Mouse (Mus musculus) spleen, postnatal 14 days (tissue): ENCODE results near the gene Recql.
A peak's percentile ranks its signal among the peaks of the same experiment; 100 is the strongest.

Source experiments
- DNase-seq, 2 experiments: peaks; one replicate each; pipeline ENCODE4 v3.0.0; 2021 to 2022; ENCODE audit warnings: low spot score in 2 of 2

Gene Recql

DNA sequence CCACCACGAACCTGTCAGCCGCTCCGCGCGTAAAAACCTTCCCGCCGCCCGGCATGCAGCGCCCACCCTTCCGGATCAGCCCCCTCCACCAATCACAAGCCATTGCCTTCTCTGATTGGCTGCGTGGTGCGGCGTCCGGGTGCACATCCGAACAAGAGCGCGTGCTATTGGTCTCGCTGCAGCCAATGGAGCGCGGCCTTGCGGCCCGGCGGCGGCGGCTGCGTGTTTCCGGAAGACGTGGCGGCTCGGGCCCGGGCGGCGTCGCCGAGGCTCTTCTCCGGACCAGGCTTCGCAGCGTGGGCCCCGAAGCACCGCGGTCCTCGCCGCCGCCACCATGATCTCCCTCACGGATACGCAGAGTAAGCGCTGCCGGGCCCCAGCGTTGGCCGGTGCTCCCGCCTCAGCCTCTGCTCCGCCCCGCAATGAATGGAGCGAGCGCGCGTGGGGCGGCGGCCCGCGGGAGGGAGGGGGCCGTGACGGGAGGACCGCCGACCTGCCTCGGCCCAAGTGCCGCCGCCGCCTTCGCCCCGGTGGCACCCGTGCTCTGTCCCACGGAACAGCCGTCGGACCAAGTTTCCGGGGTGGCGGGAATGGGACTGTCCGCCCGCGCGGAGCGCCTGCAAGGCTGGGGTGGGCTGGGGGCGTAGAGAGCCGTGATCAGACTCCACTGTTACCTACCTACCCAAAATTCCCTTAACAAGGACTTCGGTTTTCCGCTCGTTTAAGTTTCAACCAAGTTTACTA lies at the start of gene Recql, which contains the start of gene Golt1b:
TSS of gene Recql (minus strand) at position 77 of the 744 bp plus-strand sequence.
TSS of gene Golt1b (plus strand) at position 211 of the 744 bp plus-strand sequence.
- DNase-seq: peak; percentile 94 to 95

DNA sequence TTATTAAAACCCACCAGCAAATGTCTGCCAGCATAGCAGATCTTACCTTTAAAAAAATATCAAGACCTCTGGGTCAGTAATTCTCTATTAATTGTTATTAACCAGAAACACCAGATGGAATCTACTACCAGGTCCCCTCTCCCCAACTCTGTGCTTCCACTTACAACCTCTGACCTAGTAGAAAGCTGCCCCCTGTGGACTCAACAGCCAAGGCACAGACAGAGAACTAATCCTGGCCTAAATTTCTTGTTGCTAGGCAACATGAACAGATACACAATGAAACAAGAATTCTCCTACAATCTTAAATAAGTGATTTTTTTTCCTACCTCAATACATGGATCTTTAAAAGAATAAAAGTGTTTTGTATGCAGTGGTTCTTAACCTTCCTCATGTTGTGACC lies 42.2 kb upstream of the Recql start:
- no peak for DNase-seq

DNA sequence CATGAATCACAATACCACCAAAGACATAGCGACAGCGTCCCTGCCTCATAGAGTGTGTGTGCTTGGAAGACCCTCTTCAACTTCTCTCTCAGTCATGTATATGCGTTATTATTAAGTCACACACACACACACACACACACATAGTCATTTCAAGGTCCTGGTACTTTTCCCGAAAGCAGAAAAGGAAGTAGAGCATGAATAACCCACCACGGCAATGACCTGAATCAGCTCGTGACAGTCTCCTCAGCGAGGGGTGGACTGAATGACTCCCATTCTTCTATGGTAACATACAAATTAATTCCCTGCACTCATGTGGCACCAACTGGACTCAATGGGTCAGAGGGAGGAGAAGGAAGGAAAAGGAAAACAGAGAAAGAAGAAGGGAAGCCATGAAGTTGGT lies 38.1 kb upstream of the Recql start:
- DNase-seq: no peak

DNA sequence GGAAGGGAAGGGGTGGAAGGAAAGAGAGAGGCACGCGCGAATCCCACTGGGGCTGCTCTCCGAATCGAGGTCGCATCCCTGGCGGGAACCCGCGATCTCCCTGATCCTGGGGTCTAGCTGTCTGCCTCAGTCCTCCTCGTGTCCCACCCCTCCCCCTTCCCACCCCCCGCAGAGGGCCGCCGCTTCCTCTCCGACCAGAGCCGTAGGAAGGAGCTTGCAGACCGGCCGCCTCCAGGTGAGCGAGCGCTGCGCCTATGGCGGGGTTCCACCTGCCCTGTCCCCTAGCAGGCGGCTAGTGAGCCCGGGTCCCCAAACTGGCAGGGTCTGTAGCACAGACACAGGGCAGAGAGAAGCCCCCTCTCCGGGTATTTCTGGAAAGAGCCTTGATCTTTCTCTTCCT lies 27.7 kb upstream of the Recql start:
- DNase-seq: no peak

DNA sequence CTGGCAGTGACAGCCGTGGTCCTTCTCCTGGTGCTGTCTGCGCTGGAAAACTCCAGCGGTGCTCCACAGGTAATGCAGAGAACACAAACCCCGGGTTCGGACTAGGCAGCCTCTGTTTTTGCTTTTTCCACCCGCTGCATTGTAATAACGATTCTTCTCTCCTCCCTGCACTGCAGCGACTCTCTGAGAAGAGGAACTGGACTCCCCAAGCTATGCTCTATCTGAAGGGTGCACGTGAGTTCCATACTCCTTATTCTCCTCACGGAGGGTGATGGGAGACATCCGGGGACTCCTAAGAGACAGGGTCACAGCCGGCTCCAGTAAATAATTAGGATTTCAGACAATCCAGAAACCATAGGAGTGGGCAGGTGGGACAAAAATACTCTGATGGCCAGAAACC lies 27.0 kb upstream of the Recql start:
- DNase-seq: no peak

DNA sequence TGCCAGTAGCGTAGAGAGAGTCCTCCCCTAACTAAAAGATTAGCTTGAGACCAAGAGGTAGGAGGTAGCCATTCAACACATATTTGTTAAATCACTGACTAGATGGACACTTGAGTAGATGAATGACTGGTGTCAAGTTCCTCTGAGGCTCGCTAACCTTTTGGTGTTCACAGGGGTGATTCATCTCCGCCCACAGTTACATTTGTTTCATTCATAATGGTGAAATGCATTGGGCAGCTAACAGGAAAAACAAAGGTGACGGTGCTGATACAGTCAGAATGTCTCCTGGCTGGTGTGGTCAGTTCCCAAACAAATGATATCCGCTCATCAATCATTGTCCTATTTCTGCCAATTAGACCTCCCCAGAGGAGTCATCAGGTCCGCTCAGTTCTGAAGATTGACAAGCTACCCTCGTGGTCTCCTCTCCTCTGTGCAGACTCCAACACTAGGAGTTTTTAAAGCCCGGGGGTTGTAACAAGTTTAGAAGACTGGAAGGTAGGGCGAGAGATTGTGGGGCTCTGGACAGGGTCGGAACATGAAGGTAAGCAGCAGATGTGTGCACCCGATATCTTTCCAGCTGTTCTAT lies 26.1 kb upstream of the Recql start, which contains the start of gene Spx:
TSS of gene Spx (plus strand) at position 536 of the 586 bp plus-strand sequence.
- DNase-seq: no peak

DNA sequence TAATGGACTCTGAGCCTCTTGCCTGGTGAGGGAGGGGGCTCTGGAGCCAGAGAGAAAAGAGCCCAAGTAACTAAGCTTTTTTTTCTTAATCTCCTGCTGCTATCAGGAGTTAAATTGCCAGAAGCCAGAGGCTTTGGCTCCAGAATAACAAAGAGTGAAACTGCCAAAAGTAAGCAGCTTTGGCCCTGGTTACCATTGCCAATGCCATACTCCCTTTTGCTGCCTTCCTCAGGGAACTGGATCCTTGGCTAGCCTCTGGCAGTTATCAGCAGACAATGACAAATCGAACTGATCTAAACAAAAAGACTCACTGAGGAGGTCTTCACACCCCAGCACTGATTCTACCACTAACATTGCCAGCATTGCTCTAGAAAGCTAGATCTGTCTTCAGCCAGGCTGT lies 24.3 kb upstream of the Recql start:
- DNase-seq: no peak

DNA sequence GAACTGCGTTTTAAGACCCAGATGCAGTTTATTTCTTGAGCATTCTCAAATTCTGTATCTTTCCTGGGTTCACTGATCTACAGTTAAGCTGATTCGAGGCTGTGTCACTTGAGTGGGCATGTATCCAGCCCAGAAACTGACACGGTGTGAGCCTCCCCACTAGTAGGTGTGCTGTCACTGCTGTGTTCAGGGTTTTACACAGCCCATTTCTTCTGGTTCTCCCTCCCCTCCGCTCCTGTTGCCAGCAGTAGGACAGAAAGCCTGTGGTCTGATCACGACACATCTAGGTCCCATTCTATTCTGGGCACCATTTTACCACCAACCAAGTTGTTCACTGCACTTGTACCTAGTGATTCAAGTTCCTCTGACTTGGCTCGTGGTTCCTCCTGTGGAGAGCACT lies 8.9 kb upstream of the Recql start:
- no peak for DNase-seq

DNA sequence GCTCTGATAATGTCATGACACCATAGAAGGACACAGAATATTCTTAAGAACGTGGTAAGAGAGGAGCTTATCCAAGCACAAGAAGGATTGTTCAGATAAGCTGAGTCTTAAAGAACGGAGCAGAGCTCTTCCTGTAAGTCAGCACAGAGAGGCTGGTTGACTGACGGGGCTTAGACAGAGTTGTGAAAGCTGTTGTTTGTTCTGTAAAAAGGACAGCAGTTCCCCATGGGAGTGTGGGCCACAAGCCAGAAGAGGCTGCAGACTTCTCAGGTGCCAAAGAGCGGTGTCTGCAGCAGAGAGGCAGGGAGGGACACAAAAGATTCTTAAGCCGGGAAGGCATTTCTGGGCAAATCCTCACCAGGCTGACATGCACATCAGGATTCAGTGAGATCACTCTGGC lies 7.8 kb upstream of the Recql start:
- DNase-seq: no peak

DNA sequence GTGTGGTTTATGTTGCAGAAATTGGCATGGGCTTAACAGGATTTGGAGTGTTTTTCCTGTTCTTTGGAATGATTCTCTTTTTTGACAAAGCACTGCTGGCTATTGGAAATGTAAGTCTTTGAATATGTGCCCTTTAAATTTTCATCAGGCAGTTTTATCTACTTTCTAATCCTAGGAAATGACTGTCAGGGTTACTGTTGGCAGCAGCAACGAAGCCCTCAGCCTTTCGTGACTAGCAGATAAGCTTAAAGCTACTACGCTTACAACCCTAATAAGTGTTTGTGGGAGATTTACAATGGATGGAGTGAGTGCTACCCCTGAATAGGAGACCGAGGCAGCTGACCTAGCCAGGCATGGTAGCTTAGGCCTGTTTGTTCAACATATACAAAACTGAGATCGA lies 5.4 kb upstream of the Recql start:
- DNase-seq: no peak

DNA sequence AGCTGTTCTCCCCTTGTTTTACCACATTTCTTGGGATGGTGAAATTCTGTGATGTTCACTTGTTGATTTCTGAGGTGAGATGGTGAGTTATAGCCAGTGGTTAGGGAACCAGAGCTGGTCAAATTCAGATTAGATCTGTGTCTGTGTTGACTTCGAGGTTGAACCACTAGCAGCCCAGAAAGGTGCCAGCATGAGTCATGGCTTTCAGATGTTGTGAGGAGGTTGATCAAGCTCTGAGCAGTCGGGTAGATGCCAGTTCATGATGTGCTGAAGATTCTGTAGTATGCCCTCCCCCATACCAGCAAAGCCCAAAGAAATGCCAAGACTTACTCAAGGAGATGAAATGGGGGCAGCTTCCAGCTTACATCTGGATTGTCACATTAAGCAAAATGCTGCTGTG lies 2.2 kb upstream of the Recql start:
- no peak for DNase-seq

DNA sequence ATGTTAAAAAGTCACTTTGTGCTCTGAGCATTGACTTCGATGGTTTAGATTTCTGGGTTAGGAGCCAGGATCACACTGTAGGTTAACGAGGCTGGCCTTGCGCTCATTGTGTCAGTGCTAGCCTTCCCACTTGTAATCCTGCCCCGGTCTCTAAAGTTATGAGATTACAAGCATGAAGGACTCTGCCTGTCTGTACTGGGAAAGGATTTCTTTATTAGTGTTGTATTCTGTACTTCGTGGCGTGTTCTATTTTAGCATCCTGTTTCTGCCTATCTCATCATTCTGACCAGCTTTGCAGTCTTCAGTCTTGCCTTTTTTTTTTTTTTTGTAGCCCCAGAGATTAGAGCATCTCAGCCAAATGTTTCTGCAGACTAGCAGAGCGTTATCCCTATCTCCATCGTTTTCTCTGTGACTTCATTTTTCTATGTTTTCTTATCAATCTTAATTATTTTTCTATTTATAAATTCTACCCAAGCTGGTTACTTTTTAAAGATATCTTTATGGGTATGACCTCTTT lies 926 bp upstream of the Recql start:
- DNase-seq: no peak

DNA sequence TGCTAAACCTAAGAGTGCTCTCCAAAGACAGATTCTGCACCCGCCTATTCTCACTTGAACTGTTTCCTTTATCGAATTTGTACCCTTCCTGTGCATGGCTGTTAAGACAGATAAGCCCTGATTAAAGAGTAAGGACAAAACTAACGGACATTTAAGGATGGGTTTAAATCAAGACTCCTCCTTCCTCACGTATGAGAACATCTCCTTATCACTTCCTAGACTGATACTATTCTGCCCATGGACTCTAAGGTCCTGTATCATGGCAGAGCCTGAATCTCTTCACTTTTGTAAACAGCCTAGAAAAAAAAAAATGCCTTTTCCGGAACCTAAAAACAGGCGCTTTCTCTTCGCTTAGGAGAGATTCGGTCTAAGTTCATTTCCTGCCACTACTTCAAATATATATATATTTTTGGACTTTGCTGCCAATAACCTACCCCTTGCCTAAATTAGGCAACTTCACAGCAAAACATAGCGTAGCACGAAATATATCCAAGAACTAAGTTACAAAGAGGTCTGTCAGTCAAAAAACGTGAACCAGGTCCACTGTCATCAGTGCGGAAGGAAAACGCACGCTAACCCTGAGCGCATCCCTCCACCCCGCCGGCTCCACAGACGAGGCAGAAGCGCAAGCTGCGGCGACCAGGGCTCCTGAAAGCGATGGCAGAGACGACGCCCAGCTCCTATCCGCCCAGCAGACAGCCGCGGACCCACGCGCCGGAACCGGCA lies 439 bp downstream of the Recql start:
- no peak for DNase-seq

DNA sequence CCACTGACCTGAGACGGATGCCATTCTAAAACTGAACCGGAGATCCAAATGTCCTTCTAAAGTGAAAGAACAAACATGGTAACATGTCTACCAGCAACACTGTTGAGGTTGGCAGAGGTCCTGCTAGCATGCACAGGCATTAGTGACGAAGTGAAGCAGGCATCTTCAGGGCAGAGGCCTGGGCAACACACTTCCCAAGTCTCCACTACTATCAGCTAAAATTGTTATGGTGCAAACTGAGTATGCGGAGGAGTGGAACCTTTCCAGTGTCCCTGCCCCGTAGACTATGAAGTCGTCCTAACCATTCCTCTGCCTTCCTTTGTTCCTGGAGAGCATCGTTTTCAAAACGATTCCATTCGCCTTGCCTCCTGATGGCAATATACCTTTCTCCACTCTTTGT lies 2.4 kb downstream of the Recql start:
- DNase-seq: no peak

DNA sequence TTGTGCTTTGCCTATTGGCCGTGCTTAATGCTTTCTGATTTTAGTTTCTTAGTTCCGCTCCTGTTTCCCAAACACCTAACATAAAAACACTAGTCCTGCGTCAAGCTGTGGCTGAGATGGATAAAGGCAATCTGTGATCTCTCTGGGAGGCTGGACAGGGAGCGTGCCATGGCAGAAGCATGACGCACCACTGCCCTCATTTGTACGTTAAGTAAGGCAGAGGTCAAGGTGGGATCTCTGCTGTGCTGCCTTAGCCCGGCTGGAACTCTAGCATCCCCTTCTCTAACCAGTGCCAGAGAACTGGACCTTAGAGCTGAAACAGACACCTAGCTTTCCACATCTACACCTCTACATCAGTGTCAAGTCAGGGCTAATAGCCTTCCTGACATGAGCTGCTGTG lies 5.3 kb downstream of the Recql start:
- DNase-seq: no peak

DNA sequence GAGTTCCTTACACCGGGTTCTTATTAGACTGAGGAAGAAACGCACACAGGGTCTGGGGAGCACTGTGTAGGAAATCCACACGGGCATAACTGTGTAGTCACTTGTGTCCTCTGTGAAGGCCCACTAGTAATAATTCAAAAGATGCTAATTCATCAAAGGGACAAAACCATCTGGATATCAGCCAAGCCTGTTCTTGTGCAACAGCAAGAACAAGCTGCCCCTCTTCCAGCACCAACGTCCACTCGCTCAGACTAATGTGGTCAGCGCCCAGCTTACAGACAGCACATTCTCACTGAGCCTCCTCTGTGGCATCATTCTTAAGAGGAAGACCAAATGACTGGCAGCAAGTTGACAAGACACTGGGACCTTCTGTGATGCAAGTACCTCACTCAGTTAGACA lies 6.9 kb downstream of the Recql start:
- DNase-seq: no peak

DNA sequence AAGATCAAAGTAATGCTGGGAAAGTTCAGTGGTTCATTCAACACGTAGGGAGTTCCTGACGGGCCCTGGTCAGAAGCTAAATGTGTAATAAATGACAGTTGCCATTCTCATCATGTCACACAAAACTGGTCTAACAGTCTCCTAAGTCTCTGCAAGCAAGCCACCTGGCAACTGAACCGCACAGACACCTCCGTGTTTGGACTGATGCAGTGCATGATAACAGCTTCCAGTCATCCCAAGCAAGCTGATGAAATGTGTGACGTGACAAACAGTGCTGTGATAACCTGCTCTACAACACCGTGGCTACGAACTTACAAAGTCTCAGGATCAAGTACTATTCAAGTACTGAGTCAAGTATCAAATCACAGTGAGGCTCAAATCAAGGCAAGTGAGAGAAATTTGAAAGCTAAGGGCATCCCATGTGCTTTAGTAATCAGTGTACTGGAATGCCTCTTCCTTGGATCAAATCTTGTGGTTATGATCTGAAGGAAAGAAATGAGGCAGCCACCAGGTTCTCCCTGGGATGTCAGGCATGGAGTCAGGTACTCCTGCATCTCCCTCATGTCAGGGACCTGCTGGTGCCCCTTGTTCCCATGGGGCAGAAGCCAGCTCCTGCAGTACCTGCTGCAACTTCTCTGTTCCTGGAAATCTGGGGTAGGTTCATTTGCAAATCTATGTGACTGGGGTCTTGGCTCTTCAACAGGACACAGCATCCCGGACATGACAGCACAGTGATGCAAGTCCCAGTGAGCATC lies 8.1 kb downstream of the Recql start:
- DNase-seq: no peak

DNA sequence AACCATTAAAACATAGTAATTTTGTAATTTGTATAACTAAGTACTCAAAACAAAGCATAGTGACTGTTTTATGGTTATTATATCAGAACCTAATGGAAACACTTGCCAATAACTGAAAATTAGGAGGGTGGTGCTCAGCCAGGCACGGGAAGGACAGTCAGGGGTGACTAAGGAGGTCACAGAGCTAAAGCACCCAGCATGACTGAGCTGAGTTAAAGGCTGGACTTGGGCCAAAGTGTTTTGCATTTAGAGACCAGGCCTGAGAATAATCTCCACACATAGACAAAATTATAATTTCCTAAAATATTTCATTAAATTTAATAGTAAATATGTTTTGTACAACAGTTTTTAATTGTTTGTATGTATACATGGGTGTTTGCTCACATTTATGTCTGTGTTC lies 9.8 kb downstream of the Recql start:
- DNase-seq: no peak

DNA sequence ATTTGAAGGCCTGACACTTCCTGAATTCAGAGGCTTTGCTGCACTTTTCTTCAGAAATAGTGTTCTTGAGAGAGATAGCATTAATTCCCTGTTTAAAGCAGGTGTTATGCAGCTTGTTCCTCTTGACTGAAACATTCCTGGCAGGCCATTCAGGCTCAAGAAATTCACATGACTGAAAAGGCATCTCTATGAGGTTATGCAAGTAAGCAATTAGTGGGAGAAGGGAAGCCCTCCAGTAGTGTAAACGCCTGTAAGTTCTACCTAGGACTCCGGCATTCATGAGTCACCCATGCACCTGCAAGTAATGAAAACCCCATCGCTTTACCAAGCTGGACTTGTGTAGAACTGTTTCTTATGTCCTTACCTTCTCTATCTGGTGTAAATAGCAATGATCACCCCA lies 17.3 kb downstream of the Recql start:
- no peak for DNase-seq

DNA sequence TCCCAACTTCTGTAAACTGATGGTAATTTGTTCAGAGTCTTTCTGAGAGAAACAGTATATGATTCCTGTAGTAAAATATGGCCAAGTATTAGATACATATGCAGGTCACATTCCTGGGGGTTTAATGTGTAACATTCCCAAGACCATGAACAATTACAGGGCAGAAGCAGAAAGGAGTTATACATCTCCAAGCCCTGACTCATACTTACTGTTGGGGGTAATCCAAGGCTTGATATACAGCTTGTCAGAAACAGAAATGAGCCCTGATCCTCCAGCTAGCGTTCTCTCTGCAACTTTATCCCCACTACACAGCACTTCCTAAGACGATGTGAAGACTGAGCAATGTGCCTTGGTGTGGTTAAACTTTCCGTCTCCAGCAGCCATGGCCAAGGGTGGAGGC lies 19.3 kb downstream of the Recql start:
- DNase-seq: no peak

DNA sequence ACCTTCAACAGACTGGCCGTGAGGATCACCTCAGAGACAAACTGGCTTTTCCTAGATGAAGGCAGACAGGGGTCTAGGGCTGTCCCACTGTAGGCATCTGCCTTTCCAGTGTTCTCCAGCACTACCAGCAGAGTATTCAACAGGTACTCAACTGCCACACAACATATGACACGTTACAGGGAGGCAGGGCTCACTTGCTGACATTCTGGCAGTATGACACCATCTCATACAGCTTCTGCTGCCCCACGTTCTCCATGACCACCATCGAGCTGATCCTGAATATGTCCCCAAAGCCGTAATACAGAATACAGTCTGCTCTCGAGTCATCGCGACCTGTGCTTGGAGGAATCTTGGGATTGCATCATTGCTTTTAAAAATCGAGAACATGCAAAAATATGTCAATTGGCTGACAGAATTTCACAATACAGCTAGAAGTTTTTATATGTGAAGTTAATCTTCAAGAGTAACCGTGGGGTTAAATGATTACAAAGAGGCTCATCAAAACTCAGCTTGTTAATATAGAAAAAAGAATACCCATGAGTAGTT lies 20.3 kb downstream of the Recql start:
- no peak for DNase-seq
